Comparison of ENCODE assay signal across 24 mouse cellular contexts in the genomic region with DNA sequence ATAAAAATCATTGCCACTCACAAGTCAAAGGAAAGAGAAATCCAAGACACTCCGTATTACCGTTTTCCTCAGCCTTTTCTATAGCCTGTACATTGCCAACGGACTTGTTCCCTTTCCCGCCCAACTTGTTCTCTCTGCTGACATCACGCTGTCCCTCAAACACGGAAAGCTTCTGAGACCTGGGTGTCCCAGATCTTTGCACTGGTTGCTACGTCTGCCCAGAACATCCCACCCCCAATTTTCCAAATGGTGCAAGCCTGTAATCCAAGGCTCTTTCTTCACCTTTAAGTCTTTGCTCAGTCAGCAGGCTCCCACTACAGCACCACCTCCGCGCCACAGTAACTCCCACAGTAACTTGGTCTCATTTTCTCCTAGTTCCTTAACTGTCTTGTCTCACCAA. TPM values are rescaled to one million over a fixed set of nuclear protein-coding genes. Genes with fewer than 3 reads are reported as not detected.
DNase-seq lines count a peak whose midpoint lies in the region; ATAC-seq and TF ChIP-seq lines count a peak whose summit lies in the region.
"Had no signal": no experiment of that assay in that cellular context is flagged by ENCODE, and none has a peak within 500 bp of the region (broad histone marks: within the 10 kb centered on the region; RNA-seq: fewer than 3 reads in every experiment).

No protein-coding gene starts in this region.

- no peak for ATAC-seq in neural tube, embryonic 15.5 days (ENCODE audit: low FRiP score)
- ATAC-seq: activated CD4-positive, CD25-positive, alpha-beta regulatory T cell, adult 4 months; forebrain, embryonic 15.5 days; Patski had no signal

- H3K4me2 ChIP-seq in neural tube, embryonic 15.5 days = no peak overlapping the region
- H3K4me2 ChIP-seq: embryonic facial prominence, embryonic 12.5 days; forebrain, embryonic 15.5 days; hindbrain, embryonic 12.5 days had no signal

- H3K4me3 ChIP-seq in layer of hippocampus, adult 2 months = no peak overlapping the region
- no peak overlapping the region for H3K4me3 ChIP-seq in neural tube, embryonic 15.5 days (replicated peaks)
- H3K4me3 ChIP-seq: embryonic facial prominence, embryonic 12.5 days; forebrain, embryonic 15.5 days; heart, embryonic 10.5 days; hindbrain, embryonic 12.5 days had no signal

- peaks cover 15% of the 10 kb centered on the region for H3K4me1 ChIP-seq in neural tube, embryonic 15.5 days

- WGBS in neural tube, embryonic 15.5 days = 93% methylated on average over 9 of the region's 9 CpGs

- H3K27ac ChIP-seq in layer of hippocampus, adult 2 months = 0 out of 2 replicates have a peak overlapping the region, but pooled peaks have one; percentile 53
- no peak overlapping the region for H3K27ac ChIP-seq in neural tube, embryonic 15.5 days (replicated peaks)
- H3K27ac ChIP-seq: embryonic facial prominence, embryonic 12.5 days; forebrain, embryonic 15.5 days; heart, embryonic 10.5 days; hindbrain, embryonic 12.5 days had no signal

- H3K36me3 ChIP-seq in neural tube, embryonic 15.5 days = peaks cover 11% of the 10 kb centered on the region
- H3K36me3 ChIP-seq: forebrain, embryonic 15.5 days had no signal

- DNase-seq in layer of hippocampus, adult 2 months (ENCODE audit: low spot score in 2 of 2) = no peak
- DNase-seq in layer of hippocampus, adult 9-10 months (ENCODE audit: low spot score) = no peak
- peak; percentile 57 for DNase-seq in right cerebral cortex, adult 18-20 months
- DNase-seq in right cerebral cortex, postnatal 14 days = no peak
- peak; percentile 47 for DNase-seq in brain, adult 2 months (ENCODE audit: low read depth, low spot score)
- DNase-seq: adrenal gland, postnatal 14 days; cerebellum, adult 11-12 months; cerebellum, adult 9-10 months; cerebellum, postnatal 25 days; gastrocnemius, postnatal 36 days; heart, adult 11 months; heart, postnatal 10 days; heart, postnatal 4 days had no signal

- no peaks in the 10 kb centered on the region for H3K9me3 ChIP-seq in neural tube, embryonic 15.5 days (replicated peaks)
- H3K9me3 ChIP-seq: embryonic facial prominence, embryonic 12.5 days; forebrain, embryonic 15.5 days; heart, embryonic 10.5 days had no signal

- H3K9ac ChIP-seq in neural tube, embryonic 15.5 days (replicated peaks) = no peak overlapping the region
- H3K9ac ChIP-seq: embryonic facial prominence, embryonic 12.5 days; forebrain, embryonic 15.5 days; hindbrain, embryonic 12.5 days had no signal

- H3K27me3 ChIP-seq in neural tube, embryonic 15.5 days (replicated peaks) = peaks cover 6% of the 10 kb centered on the region
- H3K27me3 ChIP-seq: CH12.LX, Patski had no signal

- TF ChIP-seq CTCF in layer of hippocampus, adult 2 months (conservative IDR thresholded peaks at IDR 0.05) = no peak

RNA-seq across cellular contexts. Expression of a gene that starts 15.2 kb away (rescaled TPM):
- total RNA-seq in layer of hippocampus, adult 2 months (2021) = not detected
- polyA plus RNA-seq in neural tube, embryonic 15.5 days (2015; fragmentation: Nextera tagmentation; extraction: Ambion mirVana) = 7.1 and 9.9 TPM in 2 replicates
- total RNA-seq: adrenal gland, adult 18-20 months; adrenal gland, postnatal 14 days; CH12.LX; heart, postnatal 10 days had no signal
- polyA plus RNA-seq: activated CD4-positive, CD25-positive, alpha-beta regulatory T cell, adult 4 months; forebrain, embryonic 11.5 days; hindbrain, embryonic 16.5 days; Patski had no signal

RNA-seq across cellular contexts. Expression of a gene that starts 27.8 kb away (rescaled TPM):
- 10 to 100 TPM; 71.9 to 79.7 TPM for total RNA-seq in layer of hippocampus, adult 2 months (2021)
- 29.1 and 31.6 TPM in 2 replicates for polyA plus RNA-seq in neural tube, embryonic 15.5 days (2015; fragmentation: Nextera tagmentation; extraction: Ambion mirVana)

RNA-seq across cellular contexts. Expression of a gene that starts 56.8 kb away (rescaled TPM):
- total RNA-seq in layer of hippocampus, adult 2 months (2021) = 10 to 100 TPM; 73.5 to 76.7 TPM
- polyA plus RNA-seq in neural tube, embryonic 15.5 days (2015; fragmentation: Nextera tagmentation; extraction: Ambion mirVana) = 110 and 112 TPM in 2 replicates

Comparison
In these comparisons a context has a peak if more than half of its experiments do, and no peak if none do; other contexts are left out.
1. DNase-seq: peak in right cerebral cortex, adult 18-20 months (single experiment) and brain, adult 2 months (single experiment); none in layer of hippocampus, adult 2 months (0 of 2), layer of hippocampus, adult 9-10 months (single experiment) and right cerebral cortex, postnatal 14 days (single experiment).